Mouse (Mus musculus) CD4-positive, CD25-positive, alpha-beta regulatory T cell, adult 2 months (primary cell): ENCODE measurements around the gene Chst8.

ENCODE experiments used
- DNase-seq: peaks from one replicate; pipeline ENCODE4 v3.0.0-alpha.2; 2012; ENCODE audit warnings: low read depth, low spot score

The Chst8 gene

DNA sequence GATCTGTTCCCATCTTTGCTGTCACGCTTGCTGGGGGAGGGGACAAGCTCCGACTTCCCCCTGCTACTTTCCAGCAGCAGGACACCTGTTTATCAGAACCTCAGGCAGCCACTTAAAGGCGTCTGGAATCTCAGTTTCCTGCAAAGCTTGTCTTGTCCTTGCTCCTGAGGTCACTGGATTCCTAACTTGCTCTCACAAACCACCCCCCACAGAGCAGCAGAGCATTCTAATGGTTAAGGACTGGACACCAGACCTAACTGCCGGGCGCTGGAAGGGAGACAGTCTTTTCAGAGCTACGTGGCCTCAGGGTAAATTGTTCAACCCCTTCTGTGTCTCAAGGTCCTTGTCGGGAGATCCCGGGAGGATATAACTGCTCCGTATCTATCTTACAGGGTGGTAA is 143.2 kb downstream of the Chst8 start:
- no peak for DNase-seq

- DNase-seq, result no peak
Measured at GRCm38 (mm10) chr7:34667874-34668273, 144.6 kb downstream of the Chst8 start.

GRCm38 (mm10) chr7:34663145-34663544 is 149.4 kb downstream of the Chst8 start:
- no peak for DNase-seq

- no peak for DNase-seq
Measured at GRCm38 (mm10) chr7:34662227-34662626, 150.3 kb downstream of the Chst8 start.

DNA sequence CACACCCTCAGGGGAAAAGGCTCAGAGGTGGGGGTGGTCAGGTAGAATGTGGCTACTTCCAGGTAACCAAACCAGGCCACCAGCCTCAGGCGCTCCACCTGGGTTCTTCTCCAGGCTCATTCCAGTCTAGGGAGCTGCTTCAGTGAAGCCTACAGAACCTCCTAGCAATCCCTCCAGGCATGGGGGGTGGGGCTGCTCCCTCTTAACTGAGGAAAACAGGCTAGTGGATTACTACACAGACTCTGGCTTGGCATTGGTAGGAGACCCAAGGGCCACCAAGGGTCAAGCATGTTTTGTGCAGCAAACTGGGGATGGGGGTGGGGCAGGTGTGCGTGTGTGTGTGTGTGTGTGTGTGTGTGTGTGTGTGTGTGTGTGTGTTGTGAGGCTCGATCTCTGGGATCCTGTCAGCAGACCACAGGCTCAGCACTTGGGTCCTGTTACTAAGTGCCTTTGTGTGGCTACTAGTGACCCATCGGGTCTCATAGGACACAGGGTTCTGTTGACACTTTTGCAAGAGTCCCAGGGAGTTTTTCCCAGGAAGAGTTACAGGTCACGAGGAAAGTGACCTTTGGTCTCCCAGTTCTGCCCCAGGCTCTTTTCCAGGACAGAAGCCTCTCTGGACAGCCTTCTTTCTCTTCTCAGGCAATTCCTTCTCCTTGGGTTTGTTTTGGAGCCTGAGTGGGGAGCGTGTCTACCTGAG is 153.0 kb downstream of the Chst8 start:
- DNase-seq, result no peak

- no peak for DNase-seq
Measured at GRCm38 (mm10) chr7:34656632-34657031, 155.9 kb downstream of the Chst8 start, which contains the start of gene Kctd15. Gene Kctd15 (minus strand): TSS chr7:34656732.

DNA sequence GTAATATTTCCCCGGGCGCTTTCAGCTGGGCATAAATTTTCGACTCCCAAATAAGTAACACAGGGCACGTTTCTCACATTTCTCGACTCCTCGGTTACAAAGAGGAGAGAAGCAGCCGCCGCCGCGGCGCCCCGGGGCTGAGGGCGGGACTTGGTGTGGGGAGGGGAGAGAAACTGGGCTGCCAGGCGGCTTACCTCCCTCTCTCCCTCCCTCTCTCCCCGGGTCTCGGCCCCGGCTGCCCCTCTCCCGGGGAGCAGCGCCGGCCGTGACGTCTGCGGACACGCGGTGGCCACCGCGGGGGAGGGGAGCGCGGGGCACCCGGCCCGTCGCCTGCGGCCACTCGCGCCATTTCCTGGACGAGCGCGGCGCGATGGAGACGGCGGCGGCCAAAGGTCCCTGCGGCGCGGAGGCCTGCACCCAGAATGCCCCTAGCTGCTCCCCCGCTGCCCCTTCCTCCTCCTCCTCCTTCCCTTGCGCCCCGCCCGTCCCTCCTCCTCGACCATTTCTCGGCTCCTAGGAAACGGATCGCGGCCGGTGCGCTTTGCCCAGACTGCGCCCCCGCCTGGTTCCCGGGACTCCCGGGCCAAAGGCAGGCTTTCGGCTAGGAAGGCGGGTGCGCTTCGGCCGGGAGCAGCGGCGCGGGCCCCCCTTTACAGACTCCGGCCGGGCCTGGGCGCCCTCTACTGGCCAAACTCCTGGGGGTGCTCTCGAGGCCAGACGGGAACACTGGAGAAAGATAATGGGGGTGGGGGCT is 157.2 kb downstream of the Chst8 start:
- DNase-seq, result peak; percentile 61

DNA sequence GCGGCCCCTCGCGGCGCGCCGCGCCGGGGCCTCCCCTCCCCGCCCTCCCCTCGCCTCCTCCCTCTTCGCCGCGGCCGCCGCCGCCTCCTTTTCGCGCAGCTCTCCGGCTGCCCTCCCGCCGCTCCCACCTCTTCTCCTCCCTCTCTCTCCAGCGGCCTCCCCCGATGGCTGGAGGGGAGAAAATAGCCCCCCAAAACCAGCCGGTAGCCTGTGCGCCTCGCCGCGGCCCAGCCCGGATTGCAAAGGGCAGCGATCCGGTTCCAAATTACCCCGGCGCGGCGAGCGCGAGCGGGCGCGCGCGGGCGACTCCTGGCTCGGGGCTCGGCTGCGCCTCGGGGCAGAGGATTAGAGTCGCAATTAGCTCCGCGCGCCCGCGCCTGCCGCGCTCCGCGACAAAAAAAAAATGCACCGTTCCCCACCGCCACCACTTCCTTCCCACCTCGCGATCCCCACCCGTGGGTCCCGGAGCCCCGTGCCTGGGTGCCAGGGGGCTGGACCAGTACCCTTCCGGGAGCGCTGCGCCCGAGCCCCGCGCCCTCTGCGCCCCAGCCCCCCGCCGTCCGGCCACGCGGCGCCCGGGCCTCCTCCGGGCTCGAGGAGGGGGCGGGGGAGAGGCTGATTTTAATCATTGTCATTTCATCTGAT is 157.9 kb downstream of the Chst8 start:
- no peak for DNase-seq

GRCm38 (mm10) chr7:34653731-34654440 is 158.6 kb downstream of the Chst8 start:
- DNase-seq, result no peak

DNA sequence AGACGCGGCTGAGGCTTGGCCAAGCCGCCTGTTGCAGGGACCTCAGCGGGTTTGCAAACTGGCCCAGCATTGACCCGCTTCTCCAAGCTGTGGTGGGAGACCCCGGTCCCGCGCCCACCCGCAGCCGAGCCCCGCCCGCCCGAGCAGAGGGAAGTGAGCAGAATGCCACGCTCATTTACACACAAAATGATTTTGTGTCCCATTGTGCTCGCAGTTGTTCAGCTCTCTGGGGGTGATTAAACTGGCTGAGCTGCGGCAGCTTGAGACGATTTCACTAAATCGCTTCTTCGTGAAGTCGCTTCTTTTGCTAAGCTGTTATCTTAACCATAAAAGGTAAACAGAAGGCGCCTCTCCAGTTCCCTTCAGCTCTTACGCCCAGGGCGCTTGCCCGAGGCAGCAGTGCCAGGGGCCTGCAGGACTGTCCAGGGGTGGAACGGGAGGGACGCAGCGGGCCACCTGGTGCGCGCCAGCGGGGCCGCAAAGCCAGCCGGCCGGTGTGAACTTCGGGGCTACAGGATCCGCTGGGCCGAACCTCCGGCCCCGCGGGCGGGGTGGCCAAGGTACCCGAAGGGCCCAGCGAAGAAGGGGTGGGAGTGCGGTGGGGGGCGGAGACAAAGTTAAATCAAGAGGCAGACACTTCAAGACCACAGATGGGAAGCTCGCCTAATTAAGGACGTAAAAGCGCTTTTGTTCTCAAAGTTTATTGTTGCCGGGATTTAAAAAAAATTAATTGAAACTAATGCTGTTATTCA is 159.6 kb downstream of the Chst8 start:
- DNase-seq, result no peak

- no peak for DNase-seq
Measured at GRCm38 (mm10) chr7:34651381-34651780, 161.1 kb downstream of the Chst8 start.

GRCm38 (mm10) chr7:34647052-34647451 is 165.5 kb downstream of the Chst8 start:
- no peak for DNase-seq

DNA sequence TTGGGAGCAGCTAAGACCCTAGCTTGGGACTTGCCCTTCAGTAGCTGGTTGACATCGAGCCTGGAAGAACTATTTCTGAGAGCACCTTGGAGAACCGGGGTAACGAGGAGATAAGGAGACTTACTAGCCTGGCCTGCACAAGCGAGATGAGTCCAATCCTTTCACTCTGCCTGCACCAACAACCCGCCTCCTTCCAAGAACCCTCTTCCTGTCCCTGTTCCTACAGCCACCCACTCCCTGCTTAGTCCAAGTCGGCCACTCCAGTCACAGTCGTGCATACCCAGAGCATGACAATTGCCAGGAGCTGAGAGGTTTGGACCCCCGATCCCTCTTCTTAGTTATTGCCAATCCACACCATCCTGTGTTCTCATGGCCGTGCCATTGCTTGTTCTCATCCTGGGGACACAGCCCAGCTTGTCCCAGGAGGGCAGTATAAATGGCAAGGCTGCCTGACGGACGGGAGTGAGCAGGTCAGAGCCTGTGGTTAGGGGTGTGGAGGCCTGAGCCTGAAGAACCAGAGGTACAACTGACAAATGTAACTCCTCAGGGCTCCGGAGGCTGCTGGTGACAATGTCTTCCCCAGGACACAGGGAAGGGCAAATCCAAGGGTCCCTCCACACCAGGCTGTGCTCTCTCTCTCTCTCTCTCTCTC is 166.2 kb downstream of the Chst8 start:
- DNase-seq, result no peak

- DNase-seq, result no peak
Measured at GRCm38 (mm10) chr7:34645623-34646022, 166.9 kb downstream of the Chst8 start.

DNA sequence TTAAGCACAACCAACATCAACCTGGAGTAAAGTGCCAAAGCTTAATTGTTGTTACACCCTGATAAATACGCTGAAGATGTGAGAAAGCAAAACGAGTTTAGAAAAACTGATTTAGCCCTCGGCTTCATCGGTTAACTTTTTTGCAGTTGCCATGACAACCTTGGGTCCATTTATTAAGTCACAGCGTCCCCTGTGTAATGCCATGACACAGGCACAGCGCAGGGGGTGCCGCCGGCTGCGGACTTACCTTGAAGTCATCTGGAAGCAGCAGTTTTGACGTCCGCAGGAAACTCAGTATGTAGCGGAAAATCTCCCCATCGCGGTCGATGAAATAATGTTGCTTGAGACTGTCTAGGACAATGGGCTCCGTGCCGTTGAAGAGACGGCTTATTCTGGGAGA is 167.9 kb downstream of the Chst8 start:
- no peak for DNase-seq

GRCm38 (mm10) chr7:34643329-34643728 is 169.2 kb downstream of the Chst8 start:
- no peak for DNase-seq

GRCm38 (mm10) chr7:34641968-34642367 is 170.5 kb downstream of the Chst8 start:
- no peak for DNase-seq

GRCm38 (mm10) chr7:34639798-34640197 is 172.7 kb downstream of the Chst8 start:
- DNase-seq, result no peak

GRCm38 (mm10) chr7:34636661-34637060 is 175.8 kb downstream of the Chst8 start:
- no peak for DNase-seq

DNA sequence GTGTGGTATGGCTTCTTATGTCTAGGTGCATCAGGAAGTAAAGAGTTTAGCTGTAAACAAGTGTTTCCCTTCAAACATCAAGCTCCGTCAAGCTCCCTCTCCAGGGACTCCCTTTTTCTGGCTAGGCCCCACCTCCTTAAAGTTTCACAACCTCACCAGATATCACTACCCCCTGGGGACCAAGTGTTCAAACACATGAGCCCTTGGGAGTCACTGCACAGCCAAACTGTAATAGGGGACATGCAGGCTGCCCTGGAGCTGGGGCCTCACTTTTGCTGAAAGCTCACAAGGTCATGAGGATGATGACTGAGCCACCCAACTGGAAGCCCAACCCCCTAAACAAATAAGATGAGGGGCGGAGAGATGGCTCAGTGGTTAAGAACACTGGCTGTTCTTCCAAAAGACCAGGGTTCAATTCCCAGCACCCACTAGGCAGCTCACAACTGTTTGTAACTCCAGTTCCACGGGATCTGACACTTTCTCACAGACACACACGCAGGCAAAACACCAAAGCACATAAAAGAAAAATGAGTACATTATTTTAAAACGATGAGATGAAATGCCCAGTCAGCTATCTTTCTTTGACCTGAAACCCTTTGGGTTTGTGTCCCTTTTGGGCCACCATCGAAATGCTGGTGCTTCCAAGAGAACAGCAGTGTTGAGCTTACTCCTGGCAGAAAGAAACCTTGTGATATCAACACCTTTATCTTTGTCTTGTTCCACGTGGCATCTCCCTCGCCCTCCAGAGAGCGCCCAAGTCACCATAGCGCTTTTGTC is 179.4 kb downstream of the Chst8 start:
- DNase-seq, result no peak
